Mouse (Mus musculus) adrenal gland, postnatal 10 days (tissue): ENCODE results near the gene Tnmd. TPM values are rescaled to one million over a fixed set of nuclear protein-coding genes. Genes with fewer than 3 reads are reported as not detected.
A peak's percentile ranks its signal among the peaks of the same experiment; 100 is the strongest.

Experiments used
- DNase-seq: peaks from one replicate; pipeline ENCODE4 v3.0.0; 2021; ENCODE audit warnings: mixed read lengths
- long read RNA-seq, 2 experiments: library from polyadenylated mRNA; stranded (forward); transcript quantifications; one replicate each; pipeline ENCODE4 v2.0.0; 2021
- total RNA-seq, 2 experiments: library from RNA; stranded (reverse); gene quantifications; 2 replicates each; pipeline ENCODE4 v1.2.3; 2021

Gene Tnmd
- 1 to 10 TPM in 1 of 2 experiments, under 1 TPM in 1; 0.94 to 3.2 TPM for total RNA-seq
- long read RNA-seq, experiment 1, partial matches to known transcripts: 0 of 2 reads
- long read RNA-seq, experiment 1, other reads (novel, unspliced or antisense): 0 of 2 reads
- long read RNA-seq, experiment 2: 0 reads

GRCm38 (mm10) chrX:133850680-133851079, at the start of gene Tnmd:
Tnmd (plus strand) TSS chrX:133850980.
- no peak for DNase-seq

- no peak for DNase-seq
These were observed 2.9 kb downstream of the Tnmd start for GRCm38 (mm10) chrX:133853637-133854036.

- DNase-seq: no peak
These were observed 19.0 kb downstream of the Tnmd start for GRCm38 (mm10) chrX:133869743-133870142.

- no peak for DNase-seq
These were observed 36.5 kb downstream of the Tnmd start for GRCm38 (mm10) chrX:133887308-133887707.

- no peak for DNase-seq
These were observed 37.3 kb downstream of the Tnmd start for GRCm38 (mm10) chrX:133888111-133888510.

- peak; percentile 84 for DNase-seq
These were observed 47.3 kb downstream of the Tnmd start, which contains the start of gene Tspan6 for GRCm38 (mm10) chrX:133898014-133898542. Tspan6 (minus strand) TSS chrX:133898429.

GRCm38 (mm10) chrX:133908261-133908660, 57.5 kb downstream of the Tnmd start, which contains the start of gene Srpx2:
Srpx2 (plus strand) TSS chrX:133908426.
- DNase-seq: no peak

GRCm38 (mm10) chrX:133911397-133912103, 60.8 kb downstream of the Tnmd start:
- DNase-seq: peak; percentile 7

GRCm38 (mm10) chrX:133913006-133913405, 62.2 kb downstream of the Tnmd start:
- DNase-seq: no peak

- DNase-seq: no peak
These were observed 63.4 kb downstream of the Tnmd start for GRCm38 (mm10) chrX:133914219-133914618.

Other genes starting within 250 kb of the Tnmd start
- 10 to 100 TPM in 1 of 2 experiments, 1 to 10 TPM in 1; 9.5 to 11.4 TPM for gene Pcdh19, start 162.0 kb upstream of the Tnmd start, total RNA-seq
- gene Tspan6, start 47.4 kb downstream of the Tnmd start, total RNA-seq: 10 to 100 TPM; 31.4 to 40.2 TPM
- gene Srpx2, start 57.4 kb downstream of the Tnmd start, total RNA-seq: 1 to 10 TPM; 2.5 to 4.4 TPM
- 10 to 100 TPM in 1 of 2 experiments, 1 to 10 TPM in 1; 9.9 to 11.8 TPM for gene Sytl4, start 130.8 kb downstream of the Tnmd start, total RNA-seq
- gene Cstf2, start 208.2 kb downstream of the Tnmd start, total RNA-seq: 10 to 100 TPM; 34.1 to 38.4 TPM